Mouse (Mus musculus): ENCODE data around the gene Bdp1.
"Not testable (repeated sequence)": the region's sequence is repeated elsewhere in the genome, so short reads cannot be mapped to it uniquely, and the experiment has no call there.

Bdp1 gene

DNA sequence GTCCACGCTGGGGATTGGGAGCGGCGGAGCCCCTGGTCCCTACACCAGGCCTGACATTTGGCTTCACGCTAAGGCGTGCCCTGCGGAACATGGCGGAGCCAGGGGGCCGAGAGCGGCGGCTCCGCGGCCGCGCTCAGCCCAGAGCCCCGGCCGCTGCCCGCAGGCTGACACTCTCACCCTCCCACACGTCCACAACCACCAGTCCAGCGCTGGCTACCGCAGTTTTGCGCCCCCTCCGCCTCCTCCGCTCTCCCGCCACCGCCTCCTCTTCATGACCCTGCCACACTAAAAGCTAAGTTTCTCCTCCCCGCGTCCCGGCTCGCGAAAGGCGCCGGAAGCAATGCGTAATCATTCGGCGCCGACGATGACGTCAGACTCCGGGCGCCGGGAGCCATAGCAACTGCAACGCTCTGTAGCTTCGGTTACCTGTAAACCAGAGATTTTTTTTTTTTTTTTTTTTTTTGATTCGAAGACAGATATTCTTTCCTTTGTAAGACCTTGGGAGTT is at the start of gene Bdp1:
TSS of gene Bdp1 (minus strand) at position 323 of the 507 bp plus-strand sequence.
- peak; percentile 13 for DNase-seq (ENCODE audit: extremely low read depth, low read depth, low spot score)

DNA sequence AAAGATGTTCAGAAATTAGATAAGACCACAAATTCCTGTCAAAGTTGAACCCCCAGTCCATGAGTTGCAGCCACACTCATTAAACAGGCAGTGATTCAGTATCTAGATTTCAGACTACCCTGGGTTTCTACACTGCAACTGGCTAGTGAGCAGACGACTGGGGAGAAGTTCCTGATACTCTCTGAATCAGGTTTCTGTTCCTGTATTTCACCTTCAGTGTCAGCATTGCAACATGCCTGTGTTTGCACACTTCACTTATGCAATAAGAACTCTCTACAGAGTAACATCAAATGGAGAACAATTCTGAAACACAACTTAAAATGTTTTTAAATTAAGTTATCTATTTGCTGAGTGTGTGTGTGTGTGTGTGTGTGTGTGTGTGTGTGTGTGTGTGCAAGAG is 48.8 kb upstream of the Bdp1 start:
- DNase-seq (ENCODE audit: extremely low read depth, low read depth, low spot score), result peak; percentile 40

DNA sequence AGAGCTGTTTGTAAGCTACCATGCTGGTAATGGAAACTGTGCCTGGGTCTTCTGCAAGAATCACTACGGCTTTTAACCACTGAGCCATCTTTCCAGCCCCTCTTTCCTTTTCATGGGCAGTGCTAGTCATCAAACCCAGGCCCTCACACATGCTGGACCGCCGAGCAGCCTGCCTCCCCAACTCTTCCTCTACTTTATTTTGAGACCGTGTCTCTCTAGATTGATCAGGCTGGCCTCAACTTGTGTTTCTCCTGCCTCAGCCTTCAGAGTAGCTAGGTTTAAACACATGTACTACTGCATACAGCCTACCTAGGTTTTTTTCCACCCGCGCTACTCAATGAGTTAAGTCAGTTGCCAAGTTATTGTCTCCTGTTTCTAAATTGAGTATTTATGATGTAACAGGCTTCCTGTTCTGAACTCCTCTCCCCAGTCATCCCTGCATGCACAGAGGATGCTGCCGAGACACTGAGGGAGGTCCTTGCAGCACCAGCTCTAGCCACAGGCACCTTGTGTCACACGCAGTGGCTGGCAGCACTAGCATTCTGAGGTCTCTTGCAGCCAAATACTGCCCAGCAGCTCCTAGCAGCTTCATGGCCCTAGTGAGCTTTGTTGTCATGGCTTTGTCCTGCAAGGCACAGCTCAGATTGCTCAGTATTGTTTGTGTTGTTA is 37.9 kb upstream of the Bdp1 start:
- DNase-seq (ENCODE audit: extremely low read depth, low read depth, low spot score), result no peak

GRCm38 (mm10) chr13:100125258-100125643 is 21.4 kb upstream of the Bdp1 start:
- no peak for DNase-seq (ENCODE audit: extremely low read depth, low read depth, low spot score)

- peak; percentile 36 for DNase-seq (ENCODE audit: extremely low read depth, low read depth, low spot score)
Measured at GRCm38 (mm10) chr13:100124423-100125257, 20.8 kb upstream of the Bdp1 start, which contains the start of gene Smn1. TSS of gene Smn1 (plus strand) at chr13:100124852.

- DNase-seq (ENCODE audit: extremely low read depth, low read depth, low spot score), result no peak
Measured at GRCm38 (mm10) chr13:100123970-100124369, 20.1 kb upstream of the Bdp1 start.

DNA sequence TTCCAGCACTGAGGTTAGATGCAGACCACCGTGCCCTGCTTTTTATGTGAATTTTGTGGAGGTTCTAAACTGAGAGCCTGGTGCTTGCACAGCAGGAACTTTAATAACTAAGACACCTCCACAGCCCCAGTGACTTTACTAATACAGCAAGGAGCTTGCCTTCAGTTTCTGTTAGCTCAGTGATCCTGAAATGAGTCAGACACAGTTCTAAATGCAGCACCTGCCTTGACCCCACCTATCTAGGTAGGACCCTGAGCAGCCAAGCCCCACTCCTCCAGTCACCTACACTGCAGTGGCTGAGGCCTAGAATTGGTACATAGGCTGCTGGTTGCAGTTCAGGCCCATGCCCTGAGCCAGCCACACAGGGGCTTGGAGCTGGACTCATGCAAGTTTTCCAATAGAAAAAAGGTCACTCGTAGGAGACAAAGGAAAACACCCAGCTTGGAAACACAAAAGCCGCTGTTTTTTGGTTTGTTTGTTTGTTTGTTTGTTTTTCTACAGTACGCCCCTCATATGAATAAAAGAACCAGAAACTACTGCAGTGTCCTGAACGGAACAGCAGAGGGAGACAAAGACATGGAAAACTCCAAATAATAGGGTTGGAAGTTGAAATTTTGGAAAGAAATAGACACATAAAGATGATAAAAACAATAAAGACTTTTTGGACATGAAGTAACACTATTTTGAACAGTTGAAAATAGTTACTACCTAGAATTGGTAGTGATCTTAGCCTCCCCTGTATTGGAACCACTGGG is 8.5 kb upstream of the Bdp1 start:
- DNase-seq (ENCODE audit: extremely low read depth, low read depth, low spot score), result no peak

GRCm38 (mm10) chr13:100107652-100108472 is 4.0 kb upstream of the Bdp1 start, which contains the start of gene Serf1:
TSS of gene Serf1 (plus strand) at chr13:100108012.
- DNase-seq (ENCODE audit: extremely low read depth, low read depth, low spot score), result no peak

- no peak for DNase-seq (ENCODE audit: extremely low read depth, low read depth, low spot score)
Measured at GRCm38 (mm10) chr13:100103052-100103658, 715 bp downstream of the Bdp1 start.

GRCm38 (mm10) chr13:100098808-100099207 is 5.1 kb downstream of the Bdp1 start:
- DNase-seq (ENCODE audit: extremely low read depth, low read depth, low spot score), result no peak

- DNase-seq (ENCODE audit: extremely low read depth, low read depth, low spot score), result no peak
Measured at GRCm38 (mm10) chr13:100071473-100071872, 32.4 kb downstream of the Bdp1 start.

- DNase-seq (ENCODE audit: extremely low read depth, low read depth, low spot score), result no peak
Measured at GRCm38 (mm10) chr13:100067821-100068220, 36.0 kb downstream of the Bdp1 start.

DNA sequence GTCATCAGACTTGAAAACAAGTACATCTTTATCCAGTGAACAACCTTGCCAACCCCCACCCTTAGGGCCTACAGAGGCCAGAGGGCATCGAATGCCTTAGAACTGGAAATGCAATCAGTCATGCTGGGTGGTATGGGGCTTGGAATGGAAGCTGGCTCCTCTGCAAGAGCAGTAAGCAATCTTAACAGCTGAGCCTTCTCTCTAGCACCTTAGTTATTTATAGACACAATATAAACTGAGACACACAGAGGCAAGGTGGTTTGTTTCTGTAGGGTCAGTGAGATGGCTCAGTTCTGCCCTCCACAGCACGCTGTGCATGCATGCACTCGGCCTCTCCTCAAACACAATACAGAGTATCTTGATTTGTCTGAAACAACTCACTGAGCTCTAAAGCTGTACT is 39.9 kb downstream of the Bdp1 start:
- no peak for DNase-seq (ENCODE audit: extremely low read depth, low read depth, low spot score)

DNA sequence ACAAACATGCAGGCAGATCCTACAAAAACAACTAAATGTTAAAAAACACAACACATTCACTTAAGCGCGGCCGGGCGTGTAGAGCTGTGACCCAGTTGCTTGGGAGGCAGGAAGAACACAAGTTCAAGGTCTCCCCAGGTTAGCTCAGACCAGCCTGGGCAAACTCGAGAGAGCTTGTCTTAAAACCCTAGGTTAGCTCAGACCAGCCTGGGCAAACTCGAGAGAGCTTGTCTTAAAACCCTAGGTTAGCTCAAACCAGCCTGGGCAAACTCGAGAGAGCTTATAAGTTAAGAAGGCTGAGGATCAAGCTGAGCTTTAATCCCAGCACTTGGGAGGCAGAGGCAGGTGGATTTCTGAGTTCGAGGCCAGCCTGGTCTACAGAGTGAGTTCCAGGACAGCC is 46.1 kb downstream of the Bdp1 start:
- DNase-seq (ENCODE audit: extremely low read depth, low read depth, low spot score), result not testable (repeated sequence)

GRCm38 (mm10) chr13:100026013-100026412 is 77.9 kb downstream of the Bdp1 start:
- no peak for DNase-seq (ENCODE audit: extremely low read depth, low read depth, low spot score)

- no peak for DNase-seq (ENCODE audit: extremely low read depth, low read depth, low spot score)
Measured at GRCm38 (mm10) chr13:100016891-100017290, 87.0 kb downstream of the Bdp1 start.

DNA sequence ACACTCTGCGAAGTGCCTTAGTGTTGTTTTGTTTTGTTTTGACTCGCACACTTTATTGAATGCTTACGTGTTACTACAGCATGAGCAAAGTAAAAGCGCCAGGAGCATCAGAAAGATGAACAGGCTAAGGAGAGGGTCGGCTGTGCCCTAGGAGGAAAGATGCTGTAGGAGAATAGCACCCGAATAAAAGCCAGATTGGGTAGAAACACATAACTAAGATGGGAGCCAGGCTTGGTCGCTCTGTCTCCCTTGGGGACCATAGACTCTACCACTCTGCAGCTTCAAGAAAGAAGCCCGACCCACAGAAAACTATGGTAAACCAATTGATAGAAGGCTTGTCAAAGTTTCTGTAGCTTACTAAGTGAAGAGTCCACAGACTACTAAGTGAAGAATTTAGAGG is 87.9 kb downstream of the Bdp1 start:
- DNase-seq (ENCODE audit: extremely low read depth, low read depth, low spot score), result no peak

GRCm38 (mm10) chr13:100014906-100015895 is 88.7 kb downstream of the Bdp1 start, which contains the start of gene Mccc2:
TSS of gene Mccc2 (minus strand) at chr13:100015639.
- DNase-seq (ENCODE audit: extremely low read depth, low read depth, low spot score), result peak; percentile 46

All from fat pad, adult 2 months (tissue).